Mouse (Mus musculus) regulatory T cell (primary cell): ENCODE data around the gene Spg11.
"Not testable (repeated sequence)": the region's sequence is repeated elsewhere in the genome, so short reads cannot be mapped to it uniquely, and the experiment has no call there.

Source experiments
- in situ Hi-C: fragments of 300-600 bp; cut with MboI, MseI; formaldehyde crosslinking; loops from one replicate; pipeline ENCODE4 v1.15.1; 2025; ENCODE audit warnings: high pct_unique_total_duplicates

The Spg11 gene

GRCm38 (mm10) chr2:122065200-122065969 lies 52.8 kb downstream of the Spg11 start:
- in situ Hi-C loops, result loop anchor here (5.0 kb wide), 1 partner anchor 177 kb away; no protein-coding TSS in a partner anchor

GRCm38 (mm10) chr2:122059365-122060115 lies 58.6 kb downstream of the Spg11 start:
- in situ Hi-C loops, result no loop called here

GRCm38 (mm10) chr2:122043926-122044325 lies 74.3 kb downstream of the Spg11 start:
- in situ Hi-C loops, result no loop called here

- in situ Hi-C loops, result no loop called here
Measured at GRCm38 (mm10) chr2:122036064-122036463, 82.1 kb downstream of the Spg11 start.

GRCm38 (mm10) chr2:122031970-122032369 lies 86.2 kb downstream of the Spg11 start:
- in situ Hi-C loops, result no loop called here

- in situ Hi-C loops, result no loop called here
Measured at GRCm38 (mm10) chr2:122028756-122029700, 89.2 kb downstream of the Spg11 start.

- in situ Hi-C loops, result no loop called here
Measured at GRCm38 (mm10) chr2:122027862-122028755, 90.1 kb downstream of the Spg11 start, which contains the start of gene Eif3j1. Gene Eif3j1 (plus strand): TSS chr2:122028546.

- in situ Hi-C loops, result not testable (repeated sequence)
Measured at GRCm38 (mm10) chr2:122027091-122027490, 91.1 kb downstream of the Spg11 start.

GRCm38 (mm10) chr2:122022284-122022683 lies 95.9 kb downstream of the Spg11 start:
- in situ Hi-C loops, result no loop called here

- in situ Hi-C loops, result no loop called here
Measured at GRCm38 (mm10) chr2:122018705-122019104, 99.5 kb downstream of the Spg11 start.

GRCm38 (mm10) chr2:122011441-122011840 lies 106.7 kb downstream of the Spg11 start:
- in situ Hi-C loops, result no loop called here

GRCm38 (mm10) chr2:122008832-122009231 lies 109.4 kb downstream of the Spg11 start:
- in situ Hi-C loops, result no loop called here
